Mouse (Mus musculus) ES-E14 (cell line): ENCODE results near the gene Rbm25.

Experiments used
- CHD2 ChIP-seq: IDR thresholded peaks from 2 replicates; pipeline ENCODE4 v1.6.1; 2014; ENCODE audit warnings: mild to moderate bottlenecking, low read depth, low read length, inconsistent platforms
- HCFC1 ChIP-seq: IDR thresholded peaks from 2 replicates; pipeline ENCODE4 v1.6.1; 2012; ENCODE audit warnings: low read length, inconsistent platforms, borderline replicate concordance; ENCODE audit not compliant: insufficient read depth
- MAFK ChIP-seq: IDR thresholded peaks from 2 replicates; pipeline ENCODE4 v1.6.1; 2014; ENCODE audit warnings: mild to moderate bottlenecking, low read depth, low read length, inconsistent platforms; ENCODE audit not compliant: insufficient read depth
- ZC3H11A ChIP-seq: IDR thresholded peaks from 2 replicates; pipeline ENCODE4 v1.6.1; 2012; ENCODE audit warnings: low read depth, mild to moderate bottlenecking, inconsistent platforms, low read length, borderline replicate concordance
- ZNF384 ChIP-seq: IDR thresholded peaks from 2 replicates; pipeline ENCODE4 v1.6.1; 2012; ENCODE audit warnings: low read depth, low read length, inconsistent platforms

DNA sequence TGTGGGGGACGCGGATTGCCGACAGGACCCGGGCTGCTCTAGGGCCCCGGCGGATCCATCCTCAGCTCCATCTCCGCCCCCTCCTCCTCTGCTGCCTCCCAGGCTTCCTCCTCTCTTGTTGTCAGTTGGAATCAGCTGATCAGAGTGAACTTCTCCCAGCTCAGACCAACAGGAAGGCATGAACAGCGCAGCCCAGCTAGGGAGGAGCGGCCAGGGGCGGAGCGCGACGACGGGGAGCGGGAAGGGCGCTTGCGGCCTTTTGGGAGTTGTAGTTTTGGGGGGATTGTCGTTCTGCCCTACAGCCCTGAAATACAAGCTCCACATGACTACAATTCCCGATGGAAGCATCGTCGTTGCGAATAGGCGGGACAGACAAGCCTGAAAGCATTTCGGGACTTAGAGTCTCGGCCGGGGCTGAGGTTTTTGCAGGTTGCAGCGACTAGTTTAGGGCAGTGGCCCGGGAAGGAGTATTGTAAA lies 34.0 kb upstream of the Rbm25 start, which contains the start of gene Zfyve1:
- TF ChIP-seq HCFC1 (peak; percentile 100), ZC3H11A (no peak), ZNF384 (no peak), MAFK (no peak), CHD2 (no peak)
